Mouse (Mus musculus) liver, postnatal 0 days (tissue): Measurements from ENCODE around the gene Srarp. TPM values are rescaled to one million over a fixed set of nuclear protein-coding genes. Genes with fewer than 3 reads are reported as not detected.

Source experiments
- ATAC-seq: fragments of 200-750 bp; cut with Nextera tagmentation; 2 replicates; pipeline ENCODE4 v1.8.0; 2017; ENCODE audit warnings: mild to moderate bottlenecking, moderate library complexity
- DNase-seq: peaks from one replicate; pipeline ENCODE4 v3.0.0-alpha.2; 2016
- H3K27ac ChIP-seq: fragments of 300-500 bp; sonication (generic); 2 replicates; pipeline ENCODE4 v1.5.1; 2014; ENCODE audit warnings: antibody characterized with exemption, moderate library complexity, mild to moderate bottlenecking, low read depth
- H3K27me3 ChIP-seq: fragments of 300-500 bp; sonication (generic); 2 replicates; pipeline ENCODE4 v1.6.1; 2014; ENCODE audit warnings: low read length, control low read depth, mixed read lengths; ENCODE audit not compliant: insufficient read depth
- H3K36me3 ChIP-seq: fragments of 300-500 bp; sonication (generic); replicated peaks from 2 replicates; pipeline ENCODE4 v1.6.1; 2014; ENCODE audit warnings: mild to moderate bottlenecking, control low read depth, low read length, moderate library complexity, mixed read lengths; ENCODE audit not compliant: insufficient read depth
- H3K4me1 ChIP-seq: fragments of 300-500 bp; sonication (generic); 2 replicates; pipeline ENCODE4 v1.6.1; 2014; ENCODE audit warnings: antibody characterized with exemption, mild to moderate bottlenecking, control low read depth; ENCODE audit not compliant: insufficient read depth
- H3K4me2 ChIP-seq: fragments of 300-500 bp; sonication (generic); 2 replicates; pipeline ENCODE4 v1.6.1; 2014; ENCODE audit warnings: low read depth, mild to moderate bottlenecking, low read length, moderate library complexity, mixed read lengths
- H3K4me3 ChIP-seq: fragments of 300-500 bp; sonication (generic); 2 replicates; pipeline ENCODE4 v1.5.1; 2014; ENCODE audit warnings: low read depth, low read length
- H3K9ac ChIP-seq: fragments of 300-500 bp; sonication (generic); replicated peaks from 2 replicates; pipeline ENCODE4 v1.6.1; 2014; ENCODE audit warnings: mild to moderate bottlenecking, moderate library complexity
- H3K9me3 ChIP-seq: fragments of 300-500 bp; sonication (generic); 2 replicates; pipeline ENCODE4 v1.6.1; 2016; ENCODE audit warnings: mild to moderate bottlenecking, control low read depth, low read length, mixed read lengths
- CTCF ChIP-seq: sonication (generic); IDR thresholded peaks from 2 replicates; pipeline ENCODE4 v1.5.1; 2016; ENCODE audit warnings: antibody characterized with exemption, low read depth
- EP300 ChIP-seq: IDR thresholded peaks from 2 replicates; pipeline ENCODE4 v1.6.1; 2016; ENCODE audit warnings: antibody characterized with exemption, low read depth, mild to moderate bottlenecking
- WGBS: fragments of 180-500 bp; shearing (Covaris S2); extraction: QIAGEN DNeasy Blood & Tissue Kit; methylation state at CpG from one replicate; pipeline ENCODE4 v1.1.7; 2014; ENCODE audit not compliant: insufficient replicate concordance; 5-methylcytosine and 5-hydroxymethylcytosine counted together
- polyA plus RNA-seq: library from polyadenylated mRNA; unstranded; fragments of >200 nt; fragmentation: Nextera tagmentation; extraction: Ambion mirVana; gene quantifications from 2 replicates; pipeline ENCODE4 v1.2.1, GENCODE M21; 2015

Gene Srarp
- polyA plus RNA-seq, 1 experiment from 2014 or later: not detected

- DNase-seq (peak; percentile 18), ATAC-seq (no peak)
- Histone ChIP-seq H3K4me2 (no peak overlapping the region), H3K36me3 (peaks cover 81% of the 10 kb centered on the region), H3K4me3 (no peak overlapping the region), H3K4me1 (no peaks in the 10 kb centered on the region), H3K27me3 (no peaks in the 10 kb centered on the region), H3K27ac (no peak overlapping the region), H3K9ac (no peak overlapping the region), H3K9me3 (no peaks in the 10 kb centered on the region)
- 86% methylated on average over 15 of the region's 15 CpGs for WGBS
- 0 out of 2 replicates have a peak, but pooled peaks have one; percentile 7 for TF ChIP-seq CTCF
- no peak for TF ChIP-seq EP300
These were observed 31.1 kb upstream of the Srarp start for GRCm38 (mm10) chr4:141466844-141467580.

DNA sequence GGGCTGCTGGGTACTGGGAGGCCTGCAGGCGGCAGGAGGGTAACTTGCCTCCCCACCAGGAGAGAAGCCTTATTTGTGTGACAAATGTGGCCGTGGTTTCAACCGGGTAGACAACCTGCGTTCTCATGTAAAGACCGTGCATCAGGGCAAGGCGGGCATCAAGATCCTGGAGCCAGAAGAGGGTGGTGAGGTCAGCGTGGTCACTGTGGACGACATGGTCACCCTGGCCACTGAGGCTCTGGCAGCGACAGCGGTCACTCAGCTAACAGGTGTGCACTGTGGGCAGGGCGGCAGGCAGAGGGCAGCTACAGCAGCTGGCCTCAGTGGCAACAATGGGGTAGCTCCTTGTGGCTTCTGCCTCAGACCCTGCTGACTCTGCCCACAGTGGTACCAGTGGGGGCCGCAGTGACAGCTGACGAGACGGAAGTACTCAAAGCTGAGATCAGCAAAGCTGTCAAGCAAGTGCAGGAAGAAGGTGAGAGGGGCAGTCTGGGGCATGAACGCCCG lies 30.4 kb upstream of the Srarp start:
- no peaks in the 10 kb centered on the region for H3K9me3 ChIP-seq
- WGBS: 88% methylated on average over 16 of the region's 16 CpGs
- ATAC-seq (no peak), DNase-seq (peak; percentile 11)
- H3K4me1 ChIP-seq: no peaks in the 10 kb centered on the region
- H3K27ac ChIP-seq: no peak overlapping the region
- TF ChIP-seq CTCF (no peak), EP300 (no peak)
- no peaks in the 10 kb centered on the region for H3K27me3 ChIP-seq
- peaks cover 74% of the 10 kb centered on the region for H3K36me3 ChIP-seq
- H3K4me3 ChIP-seq: no peak overlapping the region
- H3K9ac ChIP-seq: no peak overlapping the region
- no peak overlapping the region for H3K4me2 ChIP-seq

DNA sequence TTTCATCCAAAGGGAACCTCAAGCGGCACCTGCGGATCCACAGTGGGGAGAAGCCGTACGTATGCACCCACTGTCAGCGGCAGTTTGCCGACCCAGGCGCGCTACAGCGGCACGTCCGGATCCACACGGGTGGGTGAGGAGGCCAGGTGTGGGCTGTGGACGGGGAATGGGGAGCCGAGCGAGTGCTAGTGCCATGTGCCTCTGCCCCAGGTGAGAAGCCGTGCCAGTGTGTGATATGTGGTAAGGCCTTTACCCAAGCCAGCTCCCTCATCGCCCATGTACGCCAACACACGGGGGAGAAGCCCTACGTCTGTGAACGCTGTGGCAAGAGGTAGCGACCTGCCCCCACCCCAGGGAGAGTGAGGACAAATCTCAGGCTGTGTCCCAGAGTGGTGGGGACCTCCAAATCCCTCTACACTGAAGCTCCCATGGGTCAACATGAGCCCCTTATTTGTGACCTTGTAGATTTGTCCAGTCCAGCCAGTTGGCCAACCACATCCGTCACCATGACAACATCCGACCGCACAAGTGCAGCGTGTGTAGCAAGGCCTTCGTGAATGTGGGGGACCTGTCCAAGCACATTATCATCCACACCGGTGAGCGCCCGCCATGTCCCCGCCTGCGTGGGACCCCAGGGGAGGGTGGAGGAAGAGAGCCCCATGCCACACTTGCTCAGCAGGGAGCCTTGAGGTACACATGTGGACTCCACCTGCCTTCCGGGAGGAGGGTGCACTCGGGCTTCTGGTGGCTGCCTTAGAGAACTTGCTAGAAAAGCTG lies 29.8 kb upstream of the Srarp start:
- H3K27ac ChIP-seq: no peak overlapping the region
- TF ChIP-seq EP300 (no peak), CTCF (no peak)
- H3K36me3 ChIP-seq: peaks cover 68% of the 10 kb centered on the region
- ATAC-seq (no peak), DNase-seq (peak; percentile 14)
- WGBS: 89% methylated on average over 34 of the region's 34 CpGs
- no peaks in the 10 kb centered on the region for H3K27me3 ChIP-seq
- H3K4me1 ChIP-seq: no peaks in the 10 kb centered on the region
- H3K9ac ChIP-seq: no peak overlapping the region
- H3K4me3 ChIP-seq: no peak overlapping the region
- H3K4me2 ChIP-seq: no peak overlapping the region
- no peaks in the 10 kb centered on the region for H3K9me3 ChIP-seq

DNA sequence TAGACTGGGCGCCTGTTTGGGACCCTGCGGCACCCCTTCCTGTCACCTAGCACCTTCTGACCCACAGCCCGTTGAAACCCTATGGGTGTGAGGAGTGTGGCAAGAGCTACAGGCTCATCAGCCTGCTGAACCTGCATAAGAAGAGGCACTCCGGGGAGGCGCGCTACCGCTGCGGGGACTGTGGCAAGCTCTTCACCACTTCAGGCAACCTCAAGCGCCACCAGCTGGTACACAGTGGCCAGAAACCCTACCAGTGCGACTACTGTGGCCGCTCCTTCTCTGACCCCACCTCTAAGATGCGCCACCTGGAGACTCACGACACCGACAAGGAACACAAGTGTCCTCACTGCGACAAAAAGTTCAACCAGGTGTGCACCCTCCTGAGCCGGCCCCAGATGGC lies 28.8 kb upstream of the Srarp start:
- Histone ChIP-seq H3K4me3 (no peak overlapping the region), H3K36me3 (peaks cover 60% of the 10 kb centered on the region)
- 87% methylated on average over 16 of the region's 16 CpGs for WGBS

GRCm38 (mm10) chr4:141463472-141463871 lies 27.6 kb upstream of the Srarp start:
- Histone ChIP-seq H3K9ac (no peak overlapping the region), H3K4me1 (no peaks in the 10 kb centered on the region), H3K4me3 (no peak overlapping the region), H3K36me3 (peaks cover 47% of the 10 kb centered on the region), H3K4me2 (no peak overlapping the region), H3K27ac (no peak overlapping the region), H3K27me3 (no peaks in the 10 kb centered on the region), H3K9me3 (no peaks in the 10 kb centered on the region)
- peak; percentile 17 for DNase-seq
- 72% methylated on average over 14 of the region's 14 CpGs for WGBS
- ATAC-seq: peak; percentile 13; the same call in 1 of the 2 replicates
- no peak for TF ChIP-seq CTCF
- TF ChIP-seq EP300: no peak

More for the DNA sequence above, 28.8 kb upstream of the Srarp start:
- Histone ChIP-seq H3K9me3 (no peaks in the 10 kb centered on the region), H3K27me3 (no peaks in the 10 kb centered on the region), H3K4me1 (no peaks in the 10 kb centered on the region), H3K4me2 (no peak overlapping the region), H3K9ac (no peak overlapping the region), H3K27ac (no peak overlapping the region)
- TF ChIP-seq EP300 (no peak), CTCF (no peak)
- DNase-seq (no peak), ATAC-seq (no peak)

- DNase-seq: no peak
- TF ChIP-seq CTCF (no peak), EP300 (no peak)
- Histone ChIP-seq H3K9ac (no peak overlapping the region), H3K4me2 (no peak overlapping the region), H3K4me1 (no peaks in the 10 kb centered on the region), H3K27me3 (no peaks in the 10 kb centered on the region), H3K27ac (no peak overlapping the region), H3K4me3 (no peak overlapping the region), H3K36me3 (peaks cover 31% of the 10 kb centered on the region), H3K9me3 (no peaks in the 10 kb centered on the region)
- WGBS: 79% methylated on average over 12 of the region's 12 CpGs
- ATAC-seq: no peak
These were observed 25.7 kb upstream of the Srarp start for GRCm38 (mm10) chr4:141461576-141461975.
